Mouse (Mus musculus) urinary bladder, postnatal 25 days (tissue): ENCODE results near the gene Naip6.
"Not testable (repeated sequence)": the region's sequence is repeated elsewhere in the genome, so short reads cannot be mapped to it uniquely, and the experiment has no call there.

Source experiments
- DNase-seq: peaks from one replicate; pipeline ENCODE4 v3.0.0; 2022; ENCODE audit warnings: low spot score

Naip6 gene

GRCm38 (mm10) chr13:100317256-100317893 lies at the start of gene Naip6:
Naip6 (minus strand) TSS chr13:100317674.
- not testable (repeated sequence) for DNase-seq

GRCm38 (mm10) chr13:100352315-100352714 lies 34.8 kb upstream of the Naip6 start:
- DNase-seq = not testable (repeated sequence)

- not testable (repeated sequence) for DNase-seq
Observed at GRCm38 (mm10) chr13:100349510-100350173, 32.2 kb upstream of the Naip6 start.

DNA sequence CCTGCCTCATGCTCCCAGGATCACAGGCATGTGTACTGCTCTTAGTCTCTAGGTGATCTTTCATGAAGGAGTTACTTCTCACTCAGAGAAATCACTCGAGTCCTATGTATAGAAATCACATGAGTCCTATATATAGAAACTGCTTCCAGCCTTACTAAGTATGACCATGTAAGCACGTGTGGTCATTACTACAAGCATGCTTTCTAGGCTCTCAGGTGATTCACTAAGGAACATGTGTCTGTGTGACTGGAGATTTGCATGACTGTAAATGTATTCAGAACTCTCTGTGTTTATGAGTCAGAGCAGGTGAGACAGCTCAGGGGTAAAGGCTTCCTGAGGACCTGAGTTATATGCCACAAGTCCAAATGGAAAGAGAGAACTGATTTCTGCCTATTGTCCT lies 24.3 kb upstream of the Naip6 start:
- DNase-seq = no peak

DNA sequence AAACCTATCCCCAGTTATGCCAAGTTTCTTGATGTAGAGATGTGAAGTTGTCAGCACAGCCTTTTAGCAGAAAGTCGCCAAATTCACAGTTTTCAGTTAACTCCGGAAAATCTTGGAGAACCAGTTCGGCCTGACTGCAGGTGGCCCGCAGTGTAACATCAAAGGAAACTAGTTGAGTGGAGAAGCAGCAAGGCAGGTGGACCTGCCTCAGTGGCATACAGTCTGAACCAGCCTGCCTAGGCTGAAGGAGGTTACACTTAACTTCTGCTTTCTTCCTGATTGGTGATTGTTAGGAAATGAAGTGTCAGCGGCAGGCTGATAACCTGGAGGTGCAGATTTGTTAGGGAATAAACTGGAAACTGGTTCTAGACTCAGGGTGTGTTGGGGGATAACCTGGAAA lies 14.3 kb upstream of the Naip6 start:
- DNase-seq = not testable (repeated sequence)

- not testable (repeated sequence) for DNase-seq
Observed at GRCm38 (mm10) chr13:100328899-100329298, 11.4 kb upstream of the Naip6 start.

DNA sequence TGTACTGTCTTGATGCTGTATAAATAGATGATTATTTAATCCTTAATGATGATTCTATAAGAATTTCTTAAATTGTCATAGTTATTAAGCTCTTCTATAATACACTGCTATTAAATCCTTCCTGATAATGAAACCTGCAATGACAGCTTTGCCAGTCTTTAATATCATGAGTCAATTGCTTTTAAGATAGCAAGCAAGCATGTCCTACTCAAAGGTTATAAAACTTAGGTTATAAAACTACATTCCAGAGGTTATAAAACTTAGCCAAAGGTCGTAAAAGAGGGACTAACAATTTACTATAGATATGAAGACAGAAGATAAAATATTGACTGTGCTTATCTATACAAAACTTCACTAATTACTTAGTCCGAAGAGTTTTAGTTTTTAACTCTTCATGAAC lies 10.6 kb upstream of the Naip6 start:
- DNase-seq = not testable (repeated sequence)

DNA sequence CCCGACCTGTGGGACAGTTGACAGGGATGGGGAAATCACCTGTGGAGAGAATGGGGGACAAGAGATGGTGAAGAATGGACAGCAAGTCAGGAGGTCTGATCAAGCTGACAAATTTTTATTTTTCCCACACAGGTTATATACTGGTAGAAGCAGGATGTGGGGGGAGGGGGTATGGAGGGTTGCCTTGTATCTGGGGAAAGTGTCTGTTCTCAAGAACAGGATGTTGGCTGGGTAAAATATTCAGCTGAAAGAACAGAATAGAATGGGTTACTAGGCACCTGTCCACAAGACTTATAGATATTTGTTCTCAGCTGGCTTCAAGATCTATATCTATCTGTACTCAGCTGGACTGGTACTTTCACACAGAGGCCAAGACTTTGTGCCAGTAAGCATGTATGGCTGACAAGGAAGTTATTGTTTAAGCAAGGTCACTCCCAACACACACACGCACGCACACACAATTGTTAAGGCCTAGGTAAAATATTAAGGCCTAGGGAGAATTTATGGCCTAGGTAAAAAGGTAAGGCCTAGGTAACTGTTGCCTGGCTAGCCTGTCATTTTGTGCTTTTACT lies 4.9 kb upstream of the Naip6 start:
- DNase-seq = not testable (repeated sequence)

- DNase-seq = no peak
Observed at GRCm38 (mm10) chr13:100284611-100285010, 32.9 kb downstream of the Naip6 start.

- DNase-seq = not testable (repeated sequence)
Observed at GRCm38 (mm10) chr13:100271474-100272132, 45.9 kb downstream of the Naip6 start.

- not testable (repeated sequence) for DNase-seq
Observed at GRCm38 (mm10) chr13:100256996-100257395, 60.5 kb downstream of the Naip6 start.

- not testable (repeated sequence) for DNase-seq
Observed at GRCm38 (mm10) chr13:100255925-100256324, 61.5 kb downstream of the Naip6 start.

DNA sequence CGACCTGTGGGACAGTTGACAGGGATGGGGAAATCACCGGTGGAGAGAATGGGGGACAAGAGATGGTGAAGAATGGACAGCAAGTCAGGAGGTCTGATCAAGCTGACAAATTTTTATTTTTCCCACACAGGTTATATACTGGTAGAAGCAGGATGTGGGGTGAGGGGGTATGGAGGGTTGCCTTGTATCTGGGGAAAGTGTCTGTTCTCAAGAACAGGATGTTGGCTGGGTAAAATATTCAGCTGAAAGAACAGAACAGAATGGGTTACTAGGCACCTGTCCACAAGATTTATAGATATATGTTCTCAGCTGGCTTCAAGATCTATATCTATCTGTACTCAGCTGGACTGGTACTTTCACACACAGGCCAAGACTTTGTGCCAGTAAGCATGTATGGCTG lies 65.6 kb downstream of the Naip6 start:
- not testable (repeated sequence) for DNase-seq

DNA sequence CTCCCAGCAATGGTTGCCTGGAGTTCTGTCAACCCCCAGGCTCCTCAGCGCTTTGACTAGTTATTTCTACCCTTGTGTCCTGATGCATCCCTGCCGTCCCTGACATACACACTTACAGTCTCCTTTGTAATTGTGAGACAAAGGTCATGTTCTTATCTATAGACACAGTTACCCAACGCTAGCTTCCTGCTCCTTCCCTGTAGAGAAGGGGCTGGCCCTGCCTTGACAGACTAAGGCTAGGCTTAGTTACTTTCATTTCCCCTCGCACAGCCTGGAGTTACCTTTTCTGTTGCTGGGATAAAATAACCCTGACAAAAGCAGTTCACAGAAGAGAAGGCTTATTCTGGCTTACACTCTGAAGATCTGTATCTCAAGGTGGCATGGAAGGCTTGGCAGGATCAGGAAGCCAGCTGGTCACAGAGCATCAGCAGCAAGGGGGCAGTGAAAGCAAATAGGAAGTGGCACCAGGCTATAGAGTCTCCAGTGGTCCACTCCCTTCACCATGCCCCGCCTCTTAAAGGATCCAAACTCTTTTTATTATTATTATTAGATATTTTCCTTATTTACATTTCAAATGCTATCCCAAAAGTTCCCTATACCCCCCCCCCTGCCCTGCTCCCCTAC lies 70.5 kb downstream of the Naip6 start:
- not testable (repeated sequence) for DNase-seq

DNA sequence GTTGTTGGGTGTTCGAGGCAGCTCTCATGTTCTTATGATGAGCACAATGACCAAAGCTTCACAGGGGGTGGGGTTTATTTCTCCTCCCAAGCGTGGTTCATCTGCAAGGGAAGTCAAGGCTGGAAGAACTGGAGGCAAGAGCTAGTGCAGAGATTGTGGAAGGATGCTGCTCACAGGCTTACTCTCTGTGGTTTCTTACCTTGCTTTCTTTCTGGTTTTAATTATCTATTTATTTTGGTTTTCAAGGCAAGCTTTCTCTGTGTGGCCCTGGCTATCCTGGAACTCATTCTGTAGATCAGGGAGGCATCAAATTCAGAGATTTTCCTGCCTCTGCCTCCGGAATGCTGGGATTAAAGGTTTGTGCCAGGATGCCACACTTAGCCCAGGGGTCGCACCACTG lies 71.3 kb downstream of the Naip6 start, which contains the start of gene Naip5:
Gene Naip5 (minus strand): TSS at position 101 of the 400 bp plus-strand sequence.
- DNase-seq = not testable (repeated sequence)

DNA sequence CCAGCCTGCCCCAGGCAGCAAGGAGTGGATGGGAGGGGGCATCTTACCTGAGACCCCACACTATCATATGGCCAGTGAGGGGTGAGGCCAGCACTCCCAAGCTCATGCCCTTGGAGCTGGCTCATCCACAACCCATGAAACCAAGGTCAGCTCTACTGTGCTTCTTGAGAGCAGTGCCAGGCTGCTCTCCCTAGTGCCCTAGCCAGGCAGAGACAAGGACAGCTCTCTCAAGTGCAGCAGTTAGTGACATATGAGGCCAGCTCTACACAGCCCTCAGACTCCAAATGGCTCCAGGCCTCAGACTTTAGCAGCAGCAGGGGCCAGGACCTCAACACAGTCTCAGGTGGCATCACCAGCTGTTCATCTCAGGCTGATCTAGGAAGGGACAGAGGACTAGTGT lies 73.8 kb downstream of the Naip6 start:
- no peak for DNase-seq
